25 mouse cellular contexts compared by ENCODE assay signal in the genomic region with DNA sequence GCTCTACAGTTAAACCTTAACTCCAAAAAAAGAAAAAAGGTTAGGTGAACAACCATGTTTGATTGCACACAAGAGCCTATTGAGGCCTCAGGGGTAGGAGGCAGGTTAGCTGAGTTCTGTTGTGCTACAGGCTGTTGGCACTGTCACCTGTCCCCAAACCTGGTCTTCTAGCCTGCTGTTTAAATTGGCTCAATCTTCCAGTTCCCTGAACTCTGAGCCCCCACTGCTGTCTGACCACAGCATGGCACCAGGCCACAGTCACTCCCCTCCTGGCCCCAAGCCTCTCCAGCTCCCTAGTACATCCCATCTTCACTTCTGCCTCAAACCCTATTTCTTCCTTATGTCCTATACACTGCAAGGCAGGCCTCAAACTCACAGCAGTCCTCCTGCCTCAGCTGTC. TPM values are rescaled to one million over a fixed set of nuclear protein-coding genes. Genes with fewer than 3 reads are reported as not detected.
"Had no signal": no experiment of that assay in that cellular context is flagged by ENCODE, and none has a peak within 500 bp of the region (broad histone marks: within the 10 kb centered on the region; RNA-seq: fewer than 3 reads in every experiment).

No protein-coding gene starts in this region.

- H3K27ac ChIP-seq: gastrocnemius, adult 2 months; heart, embryonic 10.5 days; hindbrain, embryonic 13.5 days; hindbrain, embryonic 15.5 days; hindbrain, postnatal 0 days; kidney, embryonic 15.5 days; kidney, postnatal 0 days; limb, embryonic 10.5 days; limb, embryonic 12.5 days; liver, embryonic 12.5 days; liver, embryonic 14.5 days had no signal

- H3K4me1 ChIP-seq: heart, embryonic 10.5 days; heart, embryonic 12.5 days; hindbrain, embryonic 13.5 days; hindbrain, embryonic 15.5 days; kidney, embryonic 15.5 days; limb, embryonic 10.5 days; limb, embryonic 12.5 days; liver, embryonic 12.5 days had no signal

- DNase-seq: gastrocnemius, adult 2 months; gastrocnemius, postnatal 10 days; gastrocnemius, postnatal 25 days; heart, adult 18-20 months; heart, postnatal 10 days; heart, postnatal 36 days; kidney, adult 11 months; kidney, adult 2 months; kidney, adult 9 months; kidney, postnatal 14 days; kidney, postnatal 4 days had no signal

- H3K27me3 ChIP-seq: heart, embryonic 12.5 days; hindbrain, embryonic 13.5 days; hindbrain, embryonic 15.5 days; kidney, embryonic 15.5 days; limb, embryonic 12.5 days; liver, embryonic 12.5 days had no signal

- H3K4me3 ChIP-seq: gastrocnemius, adult 2 months; heart, embryonic 10.5 days; heart, embryonic 12.5 days; hindbrain, embryonic 13.5 days; hindbrain, embryonic 15.5 days; kidney, embryonic 15.5 days; left cerebral cortex, adult 2 months; limb, embryonic 10.5 days; limb, embryonic 12.5 days; liver, embryonic 12.5 days had no signal

- H3K9ac ChIP-seq: heart, embryonic 12.5 days; hindbrain, embryonic 13.5 days; hindbrain, embryonic 15.5 days; kidney, embryonic 15.5 days; limb, embryonic 12.5 days; liver, embryonic 12.5 days; liver, embryonic 14.5 days had no signal

RNA-seq across cellular contexts. Expression of gene Rhpn2, which starts 33.2 kb away (rescaled TPM):
- total RNA-seq: granulocyte monocyte progenitor cell, adult 5-6 weeks; hematopoietic stem cell, adult 5-6 weeks had no signal
